Comparison of ENCODE assay signal across 21 mouse cellular contexts in the genomic region with DNA sequence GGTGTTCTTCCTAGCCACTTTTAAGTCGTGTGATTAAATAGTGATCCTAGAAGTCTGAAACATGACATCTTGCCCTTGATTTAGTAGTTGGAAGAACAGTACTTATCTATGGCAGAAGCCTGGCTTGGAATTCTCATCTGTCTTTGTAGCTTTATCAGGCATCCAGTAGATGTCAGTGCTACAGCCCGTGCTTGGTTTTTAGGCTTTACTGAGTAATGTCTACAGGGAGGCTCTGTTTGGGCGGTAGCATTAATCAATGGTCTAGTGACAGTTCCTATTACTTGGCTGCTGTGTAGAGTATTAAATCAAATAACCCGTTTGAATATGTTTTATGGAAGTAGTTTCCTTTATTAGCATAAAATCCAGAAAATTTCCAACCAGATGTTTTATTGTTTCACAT.
DNase-seq lines count a peak whose midpoint lies in the region; ATAC-seq and TF ChIP-seq lines count a peak whose summit lies in the region.
"Had no signal": no experiment of that assay in that cellular context is flagged by ENCODE, and none has a peak within 500 bp of the region (broad histone marks: within the 10 kb centered on the region; RNA-seq: fewer than 3 reads in every experiment).

No protein-coding gene starts in this region.

- DNase-seq in embryonic facial prominence, embryonic 14.5 days (ENCODE audit: low spot score), result peak; percentile 15
- DNase-seq in embryonic facial prominence, embryonic 10.5 days (ENCODE audit: low spot score), result no peak
- no peak for DNase-seq in lung, postnatal 0 days (ENCODE audit: low spot score)
- DNase-seq in lung, postnatal 14 days, result no peak
- no peak for DNase-seq in stomach, postnatal 0 days (ENCODE audit: low spot score)
- no peak for DNase-seq in right cerebral cortex, postnatal 25 days
- DNase-seq: cerebellum, adult 18-20 months; cerebellum, postnatal 25 days; gastrocnemius, postnatal 14 days; heart, adult 2 months; kidney, adult 18-20 months; kidney, postnatal 14 days; right cerebral cortex, postnatal 14 days; spleen, adult 18-20 months had no signal

- H3K27me3 ChIP-seq in embryonic facial prominence, embryonic 14.5 days (replicated peaks; ENCODE audit: control insufficient read depth, insufficient read depth, low read length), result no peaks in the 10 kb centered on the region
- H3K27me3 ChIP-seq in embryonic facial prominence, embryonic 10.5 days (replicated peaks; ENCODE audit: low read depth, poor library complexity, severe bottlenecking), result no peaks in the 10 kb centered on the region
- no peaks in the 10 kb centered on the region for H3K27me3 ChIP-seq in intestine, postnatal 0 days (replicated peaks; ENCODE audit: control insufficient read depth, insufficient read depth, low read length)
- 0 out of 2 replicates have a peak, but pooled peaks cover 2% of the 10 kb centered on the region for H3K27me3 ChIP-seq in intestine, embryonic 16.5 days (replicated peaks; ENCODE audit: control insufficient read depth, insufficient read depth, low read length)
- H3K27me3 ChIP-seq in lung, postnatal 0 days (replicated peaks; ENCODE audit: insufficient read depth, low read length), result no peaks in the 10 kb centered on the region
- no peaks in the 10 kb centered on the region for H3K27me3 ChIP-seq in stomach, postnatal 0 days (ENCODE audit: control insufficient read depth, insufficient read depth, low read length)
- H3K27me3 ChIP-seq: lung, embryonic 15.5 days; midbrain, embryonic 12.5 days had no signal

- WGBS in embryonic facial prominence, embryonic 14.5 days, result 60% methylated on average over 4 of the region's 4 CpGs
- WGBS in embryonic facial prominence, embryonic 10.5 days, result 74% methylated on average over 4 of the region's 4 CpGs
- WGBS in intestine, postnatal 0 days, result 51% methylated on average over 4 of the region's 4 CpGs
- WGBS in intestine, embryonic 16.5 days, result 46% methylated on average over 4 of the region's 4 CpGs
- 35% methylated on average over 4 of the region's 4 CpGs for WGBS in lung, postnatal 0 days
- 29% methylated on average over 4 of the region's 4 CpGs for WGBS in stomach, postnatal 0 days

- H3K4me2 ChIP-seq in embryonic facial prominence, embryonic 14.5 days (ENCODE audit: low read depth, low read length), result no peak overlapping the region
- H3K4me2 ChIP-seq in intestine, postnatal 0 days (replicated peaks; ENCODE audit: low read depth), result no peak overlapping the region
- no peak overlapping the region for H3K4me2 ChIP-seq in intestine, embryonic 16.5 days (ENCODE audit: low read depth, low read length)
- no peak overlapping the region for H3K4me2 ChIP-seq in lung, postnatal 0 days (replicated peaks; ENCODE audit: low read depth, low read length)
- H3K4me2 ChIP-seq in stomach, postnatal 0 days (replicated peaks; ENCODE audit: low read depth), result no peak overlapping the region
- H3K4me2 ChIP-seq: lung, embryonic 15.5 days; midbrain, embryonic 12.5 days had no signal

- no peak overlapping the region for H3K9ac ChIP-seq in embryonic facial prominence, embryonic 14.5 days (ENCODE audit: low read depth, low read length)
- H3K9ac ChIP-seq in intestine, postnatal 0 days (ENCODE audit: low read depth, low read length), result no peak overlapping the region
- H3K9ac ChIP-seq in intestine, embryonic 16.5 days (ENCODE audit: low read depth, low read length), result no peak overlapping the region
- H3K9ac ChIP-seq in lung, postnatal 0 days (replicated peaks; ENCODE audit: low read depth), result no peak overlapping the region
- no peak overlapping the region for H3K9ac ChIP-seq in stomach, postnatal 0 days (ENCODE audit: low read length)
- H3K9ac ChIP-seq: liver, embryonic 14.5 days; lung, embryonic 15.5 days; midbrain, embryonic 12.5 days had no signal

- H3K4me1 ChIP-seq in embryonic facial prominence, embryonic 14.5 days (ENCODE audit: control insufficient read depth, insufficient read depth, low read length), result no peaks in the 10 kb centered on the region
- peaks cover 6% of the 10 kb centered on the region; the same call in 1 of the 2 replicates for H3K4me1 ChIP-seq in embryonic facial prominence, embryonic 10.5 days
- H3K4me1 ChIP-seq in intestine, postnatal 0 days (replicated peaks; ENCODE audit: control insufficient read depth, insufficient read depth, low read length), result no peaks in the 10 kb centered on the region
- no peaks in the 10 kb centered on the region for H3K4me1 ChIP-seq in intestine, embryonic 16.5 days (ENCODE audit: control insufficient read depth, insufficient read depth, low read length)
- H3K4me1 ChIP-seq in lung, postnatal 0 days (ENCODE audit: insufficient read depth, low read depth, low read length), result no peaks in the 10 kb centered on the region
- H3K4me1 ChIP-seq in stomach, postnatal 0 days (replicated peaks; ENCODE audit: control insufficient read depth, insufficient read depth), result no peaks in the 10 kb centered on the region
- H3K4me1 ChIP-seq: lung, embryonic 15.5 days; midbrain, embryonic 12.5 days had no signal

- H3K36me3 ChIP-seq in embryonic facial prominence, embryonic 14.5 days (ENCODE audit: control insufficient read depth, insufficient read depth, low read length), result no peaks in the 10 kb centered on the region
- no peaks in the 10 kb centered on the region for H3K36me3 ChIP-seq in embryonic facial prominence, embryonic 10.5 days (replicated peaks)
- H3K36me3 ChIP-seq in intestine, postnatal 0 days (ENCODE audit: control insufficient read depth, insufficient read depth), result no peaks in the 10 kb centered on the region
- no peaks in the 10 kb centered on the region for H3K36me3 ChIP-seq in intestine, embryonic 16.5 days (ENCODE audit: control insufficient read depth, insufficient read depth, low read length)
- H3K36me3 ChIP-seq in lung, postnatal 0 days (ENCODE audit: insufficient read depth, low read length), result no peaks in the 10 kb centered on the region
- no peaks in the 10 kb centered on the region for H3K36me3 ChIP-seq in stomach, postnatal 0 days (ENCODE audit: control insufficient read depth, insufficient read depth, low read length)
- H3K36me3 ChIP-seq: lung, embryonic 15.5 days; midbrain, embryonic 12.5 days had no signal

- no peak for TF ChIP-seq EP300 in lung, postnatal 0 days (IDR thresholded peaks at IDR 0.05)
- no peak for TF ChIP-seq EP300 in stomach, postnatal 0 days (optimal IDR thresholded peaks at IDR 0.05)

- ATAC-seq in embryonic facial prominence, embryonic 14.5 days (ENCODE audit: low read depth), result no peak
- ATAC-seq in intestine, postnatal 0 days, result no peak
- no peak for ATAC-seq in intestine, embryonic 16.5 days
- no peak for ATAC-seq in lung, postnatal 0 days
- ATAC-seq in stomach, postnatal 0 days (ENCODE audit: low FRiP score, low TSS enrichment), result no peak
- ATAC-seq: forebrain, embryonic 16.5 days had no signal

- no peak overlapping the region for H3K27ac ChIP-seq in embryonic facial prominence, embryonic 14.5 days (replicated peaks; ENCODE audit: low read depth, low read length)
- H3K27ac ChIP-seq in embryonic facial prominence, embryonic 10.5 days (replicated peaks), result no peak overlapping the region
- H3K27ac ChIP-seq in intestine, postnatal 0 days (ENCODE audit: low read depth, low read length), result no peak overlapping the region
- no peak overlapping the region for H3K27ac ChIP-seq in intestine, embryonic 16.5 days (ENCODE audit: low read length)
- H3K27ac ChIP-seq in lung, postnatal 0 days (ENCODE audit: low read length), result no peak overlapping the region
- no peak overlapping the region for H3K27ac ChIP-seq in stomach, postnatal 0 days (replicated peaks)
- H3K27ac ChIP-seq: heart, adult 2 months; liver, embryonic 14.5 days; lung, embryonic 15.5 days; macrophage; midbrain, embryonic 12.5 days had no signal

- peak; percentile 24; the same call in 1 of the 2 replicates for TF ChIP-seq CTCF in intestine, postnatal 0 days (IDR thresholded peaks at IDR 0.05; ENCODE audit: low read depth)
- 0 out of 2 replicates have a peak, but pooled peaks have one; percentile 5 for TF ChIP-seq CTCF in lung, postnatal 0 days (IDR thresholded peaks at IDR 0.05)
- TF ChIP-seq CTCF in stomach, postnatal 0 days (IDR thresholded peaks at IDR 0.05; ENCODE audit: low read depth), result peak; percentile 37

- H3K9me3 ChIP-seq in embryonic facial prominence, embryonic 14.5 days (ENCODE audit: control insufficient read depth, low read length), result no peaks in the 10 kb centered on the region
- H3K9me3 ChIP-seq in embryonic facial prominence, embryonic 10.5 days, result no peaks in the 10 kb centered on the region
- H3K9me3 ChIP-seq in intestine, postnatal 0 days (ENCODE audit: control insufficient read depth), result no peaks in the 10 kb centered on the region
- H3K9me3 ChIP-seq in intestine, embryonic 16.5 days (ENCODE audit: control insufficient read depth, low read length), result no peaks in the 10 kb centered on the region
- no peaks in the 10 kb centered on the region for H3K9me3 ChIP-seq in lung, postnatal 0 days (ENCODE audit: low read length)
- H3K9me3 ChIP-seq in stomach, postnatal 0 days (ENCODE audit: control insufficient read depth, low read length), result no peaks in the 10 kb centered on the region
- H3K9me3 ChIP-seq: lung, embryonic 15.5 days; midbrain, embryonic 12.5 days had no signal

- H3K4me3 ChIP-seq in embryonic facial prominence, embryonic 14.5 days (ENCODE audit: low read depth, low read length), result no peak overlapping the region
- no peak overlapping the region for H3K4me3 ChIP-seq in embryonic facial prominence, embryonic 10.5 days
- no peak overlapping the region for H3K4me3 ChIP-seq in intestine, postnatal 0 days (ENCODE audit: low read depth, low read length)
- H3K4me3 ChIP-seq in intestine, embryonic 16.5 days (ENCODE audit: low read length), result no peak overlapping the region
- no peak overlapping the region for H3K4me3 ChIP-seq in lung, postnatal 0 days (ENCODE audit: low read depth, low read length)
- no peak overlapping the region for H3K4me3 ChIP-seq in stomach, postnatal 0 days (ENCODE audit: low read depth, low read length)
- H3K4me3 ChIP-seq: heart, adult 2 months; lung, embryonic 15.5 days; midbrain, embryonic 12.5 days had no signal
